Mouse (Mus musculus): Measurements from ENCODE around the gene Sox6.

- TF ChIP-seq CTCF (IDR thresholded peaks at IDR 0.05) (no peak), EP300 (IDR thresholded peaks at IDR 0.05; ENCODE audit: insufficient read depth, low read depth, low read length) (no peak), POLR2A (IDR thresholded peaks at IDR 0.05; ENCODE audit: insufficient read depth, low read depth, low read length) (no peak)
These were observed 347.5 kb downstream of the Sox6 start for GRCm38 (mm10) chr7:115691091-115691490.
